Mouse (Mus musculus) C2C12 (cell line): ENCODE measurements around the gene Lrba.

Source experiments
- CTCF ChIP-seq: IDR thresholded peaks from one replicate; pipeline ENCODE4 v1.5.1; 2011; ENCODE audit not compliant: control insufficient read depth, insufficient read depth, insufficient read length
- FOSL1 ChIP-seq: IDR thresholded peaks from one replicate; pipeline ENCODE4 v1.8.0; 2011; ENCODE audit warnings: mild to moderate bottlenecking, low read length; ENCODE audit not compliant: poor library complexity, insufficient read depth, severe bottlenecking
- MYOG ChIP-seq: IDR thresholded peaks from one replicate; pipeline ENCODE4 v1.6.1; 2011; ENCODE audit not compliant: control insufficient read depth, insufficient read length; ENCODE audit errors: extremely low read depth
- USF1 ChIP-seq: IDR thresholded peaks from one replicate; pipeline ENCODE4 v1.6.1; 2011; ENCODE audit warnings: low read depth, mild to moderate bottlenecking, control low read depth, moderate library complexity

GRCm38 (mm10) chr3:86500586-86500985 lies 276.1 kb downstream of the Lrba start:
- TF ChIP-seq MYOG (no peak), CTCF (no peak), FOSL1 (no peak), USF1 (no peak)
